Mouse (Mus musculus) G1E (cell line): Measurements from ENCODE around the gene Fam83f.

ENCODE experiments used
- CTCF ChIP-seq: IDR thresholded peaks from 2 replicates; pipeline ENCODE4 v1.5.1; 2012; ENCODE audit warnings: low read depth, low read length, inconsistent platforms, mixed read lengths
- GATA2 ChIP-seq: IDR thresholded peaks from 2 replicates; pipeline ENCODE4 v1.6.1; 2012; ENCODE audit warnings: low read depth, low read length, inconsistent platforms, borderline replicate concordance
- TAL1 ChIP-seq: conservative IDR thresholded peaks from 2 replicates; pipeline ENCODE4 v1.6.1; 2012; ENCODE audit warnings: low read depth, low read length, inconsistent platforms, mixed read lengths

- TF ChIP-seq CTCF = no peak
- TF ChIP-seq TAL1 = no peak
- no peak for TF ChIP-seq GATA2
These were observed 63.7 kb downstream of the Fam83f start for GRCm38 (mm10) chr15:80735300-80735699.
